Mouse (Mus musculus) stomach, embryonic 16.5 days (tissue): Measurements from ENCODE around the gene Lime1. TPM values are rescaled to one million over a fixed set of nuclear protein-coding genes. Genes with fewer than 3 reads are reported as not detected.

Source experiments
- ATAC-seq: fragments of 200-750 bp; cut with Nextera tagmentation; 2 replicates; pipeline ENCODE4 v1.8.0; 2017; ENCODE audit warnings: moderate number of reproducible peaks, moderate TSS enrichment; ENCODE audit not compliant: insufficient read depth, low FRiP score
- H3K27ac ChIP-seq: fragments of 300-500 bp; sonication (generic); 2 replicates; pipeline ENCODE4 v1.5.1; 2014; ENCODE audit warnings: low read length
- H3K27me3 ChIP-seq: fragments of 300-500 bp; sonication (generic); 2 replicates; pipeline ENCODE4 v1.6.1; 2014; ENCODE audit warnings: low read length, control low read depth, mixed read lengths; ENCODE audit not compliant: control insufficient read depth, insufficient read depth
- H3K36me3 ChIP-seq: fragments of 300-500 bp; sonication (generic); 2 replicates; pipeline ENCODE4 v1.6.1; 2014; ENCODE audit warnings: low read length; ENCODE audit not compliant: control insufficient read depth, insufficient read depth
- H3K4me1 ChIP-seq: fragments of 300-500 bp; sonication (generic); 2 replicates; pipeline ENCODE4 v1.6.1; 2014; ENCODE audit warnings: low read length, control low read depth, mixed read lengths; ENCODE audit not compliant: control insufficient read depth, insufficient read depth
- H3K4me2 ChIP-seq: fragments of 300-500 bp; sonication (generic); 2 replicates; pipeline ENCODE4 v1.6.1; 2014; ENCODE audit warnings: low read depth, low read length, mixed read lengths
- H3K4me3 ChIP-seq: fragments of 300-500 bp; sonication (generic); replicated peaks from 2 replicates; pipeline ENCODE4 v1.5.1; 2014; ENCODE audit warnings: mild to moderate bottlenecking, low read length
- H3K9ac ChIP-seq: fragments of 300-500 bp; sonication (generic); 2 replicates; pipeline ENCODE4 v1.6.1; 2014; ENCODE audit warnings: low read length
- H3K9me3 ChIP-seq: fragments of 300-500 bp; sonication (generic); replicated peaks from 2 replicates; pipeline ENCODE4 v1.6.1; 2016; ENCODE audit warnings: low read length, control low read depth; ENCODE audit not compliant: control insufficient read depth
- WGBS: fragments of 180-500 bp; shearing (Covaris S2); extraction: QIAGEN DNeasy Blood & Tissue Kit; methylation state at CpG from one replicate; pipeline ENCODE4 v1.1.7; 2014; 5-methylcytosine and 5-hydroxymethylcytosine counted together
- polyA plus RNA-seq: library from polyadenylated mRNA; unstranded; fragments of >200 nt; fragmentation: Nextera tagmentation; extraction: Ambion mirVana; gene quantifications from 2 replicates; pipeline ENCODE4 v1.2.1, GENCODE M21; 2015

Lime1 gene
- polyA plus RNA-seq, 1 experiment from 2014 or later: 17.8 TPM

- Histone ChIP-seq H3K4me1 (no peaks in the 10 kb centered on the region), H3K36me3 (no peaks in the 10 kb centered on the region), H3K27ac (no peak overlapping the region), H3K27me3 (no peaks in the 10 kb centered on the region), H3K4me2 (no peak overlapping the region), H3K4me3 (no peak overlapping the region), H3K9ac (no peak overlapping the region), H3K9me3 (no peaks in the 10 kb centered on the region)
- ATAC-seq: no peak
- WGBS: 93% methylated on average over 9 of the region's 9 CpGs
Measured at GRCm38 (mm10) chr2:181423834-181424233, 44.0 kb downstream of the Lime1 start.

Other genes with a start within 250 kb of the Lime1 start
- gene Kcnq2, start 244.8 kb upstream of the Lime1 start, polyA plus RNA-seq: 1.1 TPM in 2 replicates
- 0.10 and 0.17 TPM in 2 replicates for gene Eef1a2, start 223.1 kb upstream of the Lime1 start, polyA plus RNA-seq
- 220 and 249 TPM in 2 replicates for gene Ppdpf, start 192.8 kb upstream of the Lime1 start, polyA plus RNA-seq
- 0.56 and 0.70 TPM in 2 replicates for gene Ptk6, start 177.3 kb upstream of the Lime1 start, polyA plus RNA-seq
- 0.19 and 0.40 TPM in 2 replicates for gene Srms, start 166.9 kb upstream of the Lime1 start, polyA plus RNA-seq
- 0.23 and 0.52 TPM in 2 replicates for gene Fndc11, start 160.1 kb upstream of the Lime1 start, polyA plus RNA-seq
- 1.9 and 2.8 TPM in 2 replicates for gene Helz2, start 138.1 kb upstream of the Lime1 start, polyA plus RNA-seq
- 11.8 and 12.5 TPM in 2 replicates for gene Gmeb2, start 92.0 kb upstream of the Lime1 start, polyA plus RNA-seq
- 34.0 and 37.1 TPM in 2 replicates for gene Stmn3, start 65.6 kb upstream of the Lime1 start, polyA plus RNA-seq
- 33.8 and 39.0 TPM in 2 replicates for gene Rtel1, start 60.3 kb upstream of the Lime1 start, polyA plus RNA-seq
- 34.5 and 35.6 TPM in 2 replicates for gene Zgpat, start 15.2 kb upstream of the Lime1 start, polyA plus RNA-seq
- 53.7 and 59.5 TPM in 2 replicates for gene Arfrp1, start 14.7 kb upstream of the Lime1 start, polyA plus RNA-seq
- gene Zbtb46, start 79.3 kb downstream of the Lime1 start, polyA plus RNA-seq: 7.9 and 9.7 TPM in 2 replicates
- 0.12 and 0.16 TPM in 2 replicates for gene Abhd16b, start 113.1 kb downstream of the Lime1 start, polyA plus RNA-seq
- gene Tpd52l2, start 117.1 kb downstream of the Lime1 start, polyA plus RNA-seq: 139 and 142 TPM in 2 replicates
- 77.5 and 84.9 TPM in 2 replicates for gene Dnajc5, start 140.4 kb downstream of the Lime1 start, polyA plus RNA-seq
- gene Uckl1, start 204.8 kb downstream of the Lime1 start, polyA plus RNA-seq: 70.9 and 83.3 TPM in 2 replicates
- 58.9 and 59.1 TPM in 2 replicates for gene Prpf6, start 211.8 kb downstream of the Lime1 start, polyA plus RNA-seq
- 32.6 and 33.8 TPM in 2 replicates for gene Zfp512b, start 212.7 kb downstream of the Lime1 start, polyA plus RNA-seq
- gene Samd10, start 219.1 kb downstream of the Lime1 start, polyA plus RNA-seq: 25.7 and 26.7 TPM in 2 replicates